In the genomic region with DNA sequence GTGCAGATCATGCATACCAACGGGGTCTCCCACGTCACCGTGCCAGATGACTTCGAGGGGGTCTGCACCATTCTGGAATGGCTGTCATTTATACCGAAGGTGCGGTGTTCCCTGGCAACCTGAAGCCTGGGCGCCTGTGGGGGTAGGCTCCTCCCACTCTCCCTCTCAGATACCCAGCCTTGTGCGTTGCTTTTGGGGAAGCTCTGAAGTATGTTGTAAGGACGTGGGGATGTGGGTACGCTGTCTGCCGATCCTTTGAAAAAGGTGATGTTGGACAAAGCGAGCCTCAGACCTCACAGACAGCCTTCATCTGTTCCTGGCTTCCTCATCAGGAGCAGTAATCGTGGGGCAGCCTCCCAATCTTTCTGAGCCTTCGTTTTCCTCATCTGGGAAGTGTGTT, we compare ENCODE assay signal across 32 mouse cellular contexts. TPM values are rescaled to one million over a fixed set of nuclear protein-coding genes. Genes with fewer than 3 reads are reported as not detected.
"Had no signal": no experiment of that assay in that cellular context is flagged by ENCODE, and none has a peak within 500 bp of the region (broad histone marks: within the 10 kb centered on the region; RNA-seq: fewer than 3 reads in every experiment).

No protein-coding gene starts in this region.

- H3K9ac ChIP-seq: embryonic facial prominence, embryonic 12.5 days; embryonic facial prominence, embryonic 13.5 days; embryonic facial prominence, embryonic 15.5 days; forebrain, embryonic 12.5 days; forebrain, embryonic 13.5 days; forebrain, embryonic 15.5 days; forebrain, postnatal 0 days had no signal

- H3K4me3 ChIP-seq: embryonic facial prominence, embryonic 10.5 days; embryonic facial prominence, embryonic 12.5 days; embryonic facial prominence, embryonic 13.5 days; embryonic facial prominence, embryonic 15.5 days; erythroblast, embryonic 14.5 days; forebrain, embryonic 10.5 days; forebrain, embryonic 12.5 days; forebrain, embryonic 13.5 days; forebrain, embryonic 15.5 days; gastrocnemius, adult 2 months; heart, adult 2 months; heart, embryonic 10.5 days had no signal

- ATAC-seq: forebrain, embryonic 13.5 days; forebrain, embryonic 14.5 days; forebrain, embryonic 15.5 days; forebrain, postnatal 0 days had no signal

- H3K4me2 ChIP-seq: embryonic facial prominence, embryonic 12.5 days; embryonic facial prominence, embryonic 13.5 days; embryonic facial prominence, embryonic 15.5 days; forebrain, embryonic 12.5 days; forebrain, embryonic 13.5 days; forebrain, embryonic 15.5 days; heart, embryonic 11.5 days had no signal

- H3K9me3 ChIP-seq: embryonic facial prominence, embryonic 10.5 days; embryonic facial prominence, embryonic 12.5 days; embryonic facial prominence, embryonic 13.5 days; embryonic facial prominence, embryonic 15.5 days; forebrain, embryonic 10.5 days; forebrain, embryonic 12.5 days; forebrain, embryonic 13.5 days; forebrain, embryonic 15.5 days; heart, embryonic 10.5 days had no signal

- H3K4me1 ChIP-seq: embryonic facial prominence, embryonic 12.5 days; embryonic facial prominence, embryonic 13.5 days; embryonic facial prominence, embryonic 15.5 days; forebrain, embryonic 15.5 days had no signal

- H3K36me3 ChIP-seq: embryonic facial prominence, embryonic 10.5 days; embryonic facial prominence, embryonic 12.5 days; embryonic facial prominence, embryonic 13.5 days; embryonic facial prominence, embryonic 15.5 days; forebrain, embryonic 10.5 days; forebrain, embryonic 12.5 days; forebrain, embryonic 15.5 days had no signal

- DNase-seq: cerebellum, adult 8-10 months; cerebellum, adult 9-11 months; cerebellum, postnatal 10 days; cerebellum, postnatal 14 days; cerebellum, postnatal 25 days; cerebellum, postnatal 36 days; forebrain, postnatal 0 days; gastrocnemius, adult 2 months; gastrocnemius, postnatal 10 days; gastrocnemius, postnatal 14 days; gastrocnemius, postnatal 25 days; gastrocnemius, postnatal 36 days; heart, adult 11 months; heart, adult 18-20 months; heart, adult 2 months had no signal

- H3K27ac ChIP-seq: embryonic facial prominence, embryonic 10.5 days; embryonic facial prominence, embryonic 12.5 days; embryonic facial prominence, embryonic 13.5 days; embryonic facial prominence, embryonic 15.5 days; forebrain, embryonic 10.5 days; forebrain, embryonic 12.5 days; forebrain, embryonic 13.5 days; forebrain, embryonic 15.5 days; gastrocnemius, adult 2 months; heart, adult 2 months; heart, embryonic 10.5 days had no signal

- H3K27me3 ChIP-seq: embryonic facial prominence, embryonic 12.5 days; embryonic facial prominence, embryonic 13.5 days; embryonic facial prominence, embryonic 15.5 days; forebrain, embryonic 13.5 days; forebrain, embryonic 15.5 days had no signal

RNA-seq across cellular contexts. Expression of a gene that starts 33.9 kb away (rescaled TPM):
- total RNA-seq: gastrocnemius, adult 18-20 months; gastrocnemius, adult 2 months; gastrocnemius, adult 8-10 months; gastrocnemius, postnatal 10 days; gastrocnemius, postnatal 14 days; gastrocnemius, postnatal 25 days; gastrocnemius, postnatal 36 days; heart, adult 18-20 months; heart, adult 2 months; heart, adult 8-10 months had no signal
- polyA plus RNA-seq: cortical plate, adult 2 months; erythroblast, embryonic 14.5 days; frontal cortex, adult 2 months; heart, embryonic 10.5 days; heart, embryonic 11.5 days had no signal

RNA-seq across cellular contexts. Expression of a gene that starts 49.2 kb away (rescaled TPM):
- total RNA-seq: gastrocnemius, adult 8-10 months had no signal
- polyA plus RNA-seq: erythroblast, embryonic 14.5 days had no signal
